Mouse (Mus musculus) CH12.LX (cell line): ENCODE data around the gene Dhx40.

ENCODE experiments used
- ETS1 ChIP-seq: conservative IDR thresholded peaks from 2 replicates; pipeline ENCODE4 v1.6.1; 2012; ENCODE audit warnings: low read depth, mild to moderate bottlenecking, inconsistent platforms, low read length, improper control_type of control experiment, moderate library complexity
- MXI1 ChIP-seq: IDR thresholded peaks from 2 replicates; pipeline ENCODE4 v1.6.1; 2011; ENCODE audit warnings: mild to moderate bottlenecking, low read depth, low read length, improper control_type of control experiment
- NRF1 ChIP-seq: IDR thresholded peaks from 2 replicates; pipeline ENCODE4 v1.6.1; 2014; ENCODE audit warnings: low read depth, mild to moderate bottlenecking, inconsistent platforms, low read length, improper control_type of control experiment, moderate library complexity

DNA sequence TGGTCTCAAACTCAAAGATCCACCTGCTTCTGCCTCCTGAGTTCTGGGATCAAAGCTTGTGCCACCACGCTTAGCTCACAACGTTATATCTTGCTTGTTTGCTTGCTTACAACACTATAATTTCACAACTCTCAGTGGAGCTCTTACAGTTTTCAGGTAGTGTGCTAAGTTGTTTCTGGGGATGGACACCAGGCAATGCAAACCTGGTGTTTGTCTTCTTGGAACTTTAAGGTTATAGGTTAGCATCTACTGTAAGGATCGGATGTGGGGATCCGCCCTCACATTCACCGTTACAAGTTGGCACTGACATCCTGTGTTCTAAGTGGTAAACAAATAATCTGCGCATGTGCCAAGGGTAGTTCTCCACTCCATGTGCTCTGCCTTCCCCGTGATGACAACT lies 16.9 kb upstream of the Dhx40 start:
- TF ChIP-seq NRF1 (no peak), ETS1 (no peak), MXI1 (no peak)
